Mouse (Mus musculus) frontal cortex, postnatal 10 days (tissue): Measurements from ENCODE around the gene Glmn.

ENCODE experiments used
- DNase-seq, 2 experiments: peaks; one replicate each; pipeline ENCODE4 v3.0.0; 2022; ENCODE audit warnings: low spot score in 2 of 2, mixed read lengths in 1 of 2

Gene Glmn

DNA sequence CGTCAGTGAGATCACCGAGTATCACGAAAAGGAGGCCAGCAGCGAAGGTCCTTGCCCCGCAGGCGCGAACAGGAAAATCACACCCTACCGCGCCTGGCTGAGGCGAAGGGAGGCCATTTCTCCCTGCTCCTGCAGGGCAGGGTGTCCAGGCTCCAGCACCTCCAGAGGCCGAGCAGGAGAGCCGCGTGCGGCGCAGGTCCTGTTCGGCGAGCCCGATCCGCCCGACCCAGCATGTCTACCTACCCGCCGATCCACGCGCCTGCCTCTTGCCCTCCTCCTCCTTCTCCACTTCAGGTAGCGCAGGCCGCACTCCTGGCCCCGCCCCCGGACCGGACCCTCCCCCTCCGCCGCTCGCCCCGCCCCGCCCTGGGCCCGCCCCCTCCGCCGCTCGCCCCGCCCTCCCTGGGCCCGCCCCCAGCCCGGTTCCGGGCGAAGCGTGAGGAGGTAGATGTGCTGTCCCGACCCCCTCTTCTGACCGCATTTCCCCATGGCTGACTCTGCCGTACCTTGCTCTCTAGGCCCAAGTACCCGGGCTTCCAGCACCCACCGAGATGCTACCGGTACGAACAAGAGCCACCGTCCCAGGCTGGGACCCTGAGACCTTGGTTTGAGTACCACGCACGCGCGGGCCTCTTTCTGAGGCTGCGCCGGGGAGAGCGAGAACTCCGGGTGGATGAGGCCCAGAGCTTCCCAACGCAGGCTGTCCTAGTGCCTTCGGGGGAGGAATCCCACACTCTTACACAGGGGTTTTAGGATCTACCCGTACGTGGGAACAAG lies at the start of gene Glmn, which contains the start of gene Rpap2:
Glmn (minus strand) TSS at position 588 of the 777 bp plus-strand sequence.
Rpap2 (plus strand) TSS at position 73 of the 777 bp plus-strand sequence.
- DNase-seq, result peak; percentile 68 to 82

DNA sequence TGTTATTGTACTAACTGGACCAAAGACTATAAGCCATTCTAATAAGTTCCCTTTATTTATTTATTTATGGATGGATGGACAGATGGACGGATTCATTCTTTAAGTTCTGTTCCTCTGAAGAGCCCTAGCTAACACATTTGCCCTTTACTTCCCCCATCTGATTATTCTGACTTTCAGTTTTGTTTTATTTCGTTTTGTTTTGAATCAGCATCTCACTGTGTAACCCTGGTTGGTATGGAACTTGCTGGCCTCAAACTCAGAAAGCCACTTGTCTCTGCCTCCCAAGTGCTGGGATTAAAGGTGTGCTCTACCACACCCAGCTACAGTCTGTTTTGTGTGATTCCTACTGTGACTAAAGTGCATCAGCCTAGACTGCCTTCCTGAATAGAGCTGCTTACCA lies 48.2 kb upstream of the Glmn start:
- no peak for DNase-seq

DNA sequence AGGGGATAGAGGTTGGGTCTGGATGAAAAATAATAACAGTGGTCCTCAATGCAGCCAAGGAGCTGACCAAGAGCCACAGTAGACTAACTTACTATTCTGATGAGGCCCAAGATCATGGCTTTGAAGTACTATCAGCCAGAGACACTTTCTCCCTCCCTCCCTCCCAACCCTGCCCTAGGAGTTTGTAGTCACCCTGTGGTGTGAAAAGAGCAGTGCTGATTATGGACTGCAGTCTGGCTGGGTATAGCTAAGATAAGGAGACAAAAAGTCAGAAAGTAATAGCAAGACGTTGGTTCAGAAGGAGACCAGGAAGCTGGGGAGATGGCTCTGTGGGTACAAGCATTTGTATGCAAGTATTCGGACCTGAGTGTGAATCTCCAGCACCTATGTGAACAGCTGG lies 46.9 kb upstream of the Glmn start:
- no peak for DNase-seq

DNA sequence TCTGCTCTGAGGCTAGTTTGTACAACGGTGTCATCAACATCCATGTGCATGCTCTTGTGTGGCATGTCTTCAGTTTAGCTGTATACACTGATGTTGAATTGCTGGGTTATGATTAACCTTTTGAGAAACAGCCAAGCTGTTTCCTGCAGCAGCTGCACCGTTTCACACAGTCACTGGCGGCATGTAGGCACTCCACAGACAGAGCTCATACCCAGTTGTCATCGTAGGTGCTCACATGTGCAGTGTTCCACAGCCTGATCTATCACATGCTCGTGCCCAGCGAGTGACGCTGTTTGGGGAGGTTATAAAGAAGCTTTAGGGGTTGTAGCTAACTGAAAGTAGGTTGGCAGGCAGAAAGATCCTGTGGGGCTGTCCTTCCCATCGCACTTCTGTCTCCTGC lies 40.7 kb upstream of the Glmn start:
- DNase-seq, result no peak

DNA sequence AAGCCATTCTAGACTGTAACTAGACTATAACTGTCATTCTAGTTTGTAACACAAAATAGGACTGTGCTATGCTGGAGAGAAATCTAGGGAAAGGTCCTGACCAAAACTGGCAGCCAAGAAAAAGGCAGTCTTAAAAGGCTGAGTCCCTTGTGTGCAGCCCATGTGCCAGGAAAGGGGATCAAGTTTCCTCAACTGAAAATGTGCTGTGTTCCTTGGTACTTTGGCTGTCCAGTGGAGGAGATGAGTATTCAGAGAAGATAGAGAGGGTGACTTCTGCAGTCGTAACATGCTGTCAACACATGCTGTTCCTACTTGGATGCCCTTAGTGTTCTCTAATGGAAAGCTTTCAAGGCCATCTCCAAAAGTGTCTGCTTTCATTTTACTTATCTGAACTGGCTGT lies 39.4 kb upstream of the Glmn start:
- no peak for DNase-seq

DNA sequence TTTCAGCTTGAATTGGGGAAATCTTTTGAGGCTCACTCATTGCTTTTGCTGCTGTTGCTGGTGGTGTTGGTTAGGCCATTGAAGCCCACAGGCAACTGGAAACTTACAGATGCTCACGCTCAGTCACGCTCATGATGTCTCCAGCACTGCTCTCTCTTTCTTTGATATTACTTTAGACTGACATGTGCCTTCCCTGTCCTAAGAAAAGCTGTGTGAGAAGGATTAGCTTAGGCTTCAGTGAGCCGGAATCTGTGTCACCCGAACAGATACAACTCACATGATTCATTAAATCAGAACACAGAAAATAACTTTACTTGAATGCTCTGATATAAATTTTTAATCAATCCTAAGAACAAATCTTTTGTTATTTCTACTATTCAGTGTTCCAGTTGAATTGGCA lies 36.0 kb upstream of the Glmn start:
- no peak for DNase-seq

DNA sequence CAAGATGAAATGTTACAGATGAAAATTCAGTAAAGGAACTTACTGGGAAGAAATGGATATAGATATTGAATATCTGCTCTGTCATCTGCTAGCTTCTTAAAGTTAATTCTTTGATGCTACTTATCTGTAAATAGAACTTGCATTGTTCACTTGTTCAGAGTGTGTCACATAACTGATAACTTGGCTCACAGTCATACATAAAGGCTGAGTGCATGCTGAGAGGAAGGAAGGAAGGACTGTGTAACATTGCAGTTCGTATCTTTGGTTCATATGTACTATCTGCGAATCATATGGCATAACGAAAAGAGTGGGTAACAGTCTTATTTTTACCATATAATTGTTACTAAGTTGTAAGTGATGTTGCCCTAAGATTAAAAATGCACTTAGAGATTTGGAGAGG lies 23.6 kb upstream of the Glmn start:
- no peak for DNase-seq

DNA sequence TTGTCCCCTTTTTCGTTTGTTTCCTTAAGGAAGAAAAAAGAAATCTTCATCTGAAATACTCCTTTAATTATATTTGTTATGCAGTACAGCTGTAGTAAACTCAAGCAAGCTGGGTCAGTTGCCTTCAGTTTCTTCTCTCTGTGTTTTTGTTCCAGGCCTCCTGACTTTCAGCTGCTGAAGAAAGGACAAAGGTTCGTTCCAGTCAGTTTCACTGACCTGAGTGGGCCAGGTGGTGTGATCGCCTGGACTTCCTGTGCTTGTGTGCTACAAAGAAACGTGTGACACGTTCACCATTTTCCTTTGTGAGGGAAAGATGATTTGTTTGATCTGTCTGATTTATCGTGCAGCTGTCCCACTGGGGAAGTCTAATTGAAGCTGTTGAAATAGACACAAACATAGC lies 20.3 kb upstream of the Glmn start:
- no peak for DNase-seq

DNA sequence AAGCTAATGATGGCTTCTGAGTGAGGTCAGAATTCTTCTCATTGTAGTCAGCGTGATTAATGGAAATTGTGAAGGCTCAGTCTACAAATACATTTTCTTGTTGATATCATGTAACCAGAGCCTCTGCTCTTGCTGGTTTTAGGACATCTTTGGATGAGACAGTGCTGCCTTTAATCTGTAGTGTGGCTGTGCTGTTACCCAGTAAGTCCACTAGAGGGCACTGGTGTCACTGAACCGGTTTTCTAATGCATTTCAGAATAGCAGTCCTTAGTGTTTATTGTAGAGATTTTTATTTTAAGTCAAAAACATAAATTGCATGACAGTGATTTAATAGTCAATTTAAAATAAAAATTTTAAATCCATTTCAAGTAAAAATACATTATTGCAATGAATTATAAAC lies 13.5 kb upstream of the Glmn start:
- peak; percentile 45 to 56 for DNase-seq

DNA sequence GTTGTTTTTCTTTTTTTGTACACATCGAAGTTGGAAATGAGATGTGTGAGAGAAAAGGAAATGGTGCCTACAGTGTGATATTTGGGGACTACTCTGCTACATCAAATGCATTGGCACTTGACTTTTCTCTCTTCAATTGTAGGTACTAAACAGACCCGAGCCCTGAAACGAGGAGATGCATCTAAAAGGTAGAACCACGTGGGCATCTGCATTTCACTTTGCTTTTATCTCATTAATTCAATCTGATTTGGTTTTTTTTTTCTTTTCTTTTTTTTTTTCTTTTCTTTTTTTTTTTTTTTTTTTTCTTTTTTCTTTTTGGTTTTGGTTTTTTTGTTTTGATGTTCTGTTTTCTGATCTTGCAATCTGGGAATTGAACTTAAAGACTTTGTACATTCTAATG lies 692 bp upstream of the Glmn start:
- DNase-seq, result no peak

DNA sequence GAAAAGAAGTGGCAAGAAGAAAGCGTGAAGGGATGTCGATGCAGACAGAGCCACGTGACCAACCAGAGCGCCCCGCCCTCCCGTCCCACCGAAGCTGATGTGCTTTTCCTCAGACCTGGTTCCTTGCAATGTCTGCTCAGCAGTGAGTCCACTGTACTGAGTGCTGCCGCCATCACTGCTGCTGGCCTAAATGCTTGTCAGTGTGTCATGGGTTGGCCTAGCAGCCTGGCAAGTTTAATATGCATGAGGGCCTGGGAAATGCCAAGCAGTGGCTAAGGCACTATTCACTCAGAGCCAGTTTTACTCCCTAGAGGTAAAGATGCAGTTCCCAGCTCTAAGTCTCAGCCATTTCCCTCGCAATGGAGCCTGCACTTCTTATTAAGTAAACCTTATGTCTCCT lies 28.5 kb downstream of the Glmn start:
- DNase-seq, result peak in 1 of 2 experiments; percentile 13

DNA sequence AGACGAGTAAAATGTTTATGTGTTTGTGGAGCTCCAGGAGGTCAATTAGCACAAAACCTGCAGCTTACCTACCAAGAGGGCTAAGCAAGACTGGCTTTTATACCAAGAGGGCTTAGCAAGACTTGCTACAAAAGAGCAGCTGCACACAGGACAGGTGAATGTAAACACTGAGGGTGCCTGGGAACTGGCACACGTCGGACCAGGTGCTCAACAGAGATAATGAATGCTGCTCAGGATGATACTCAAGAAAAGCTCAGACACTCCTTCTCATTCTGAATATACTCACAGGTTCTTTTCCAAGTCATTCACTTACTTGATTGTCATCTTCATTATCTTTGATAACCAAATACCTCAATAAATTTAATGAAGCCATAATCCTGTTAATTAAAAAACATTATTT lies 40.7 kb downstream of the Glmn start:
- DNase-seq, result no peak

DNA sequence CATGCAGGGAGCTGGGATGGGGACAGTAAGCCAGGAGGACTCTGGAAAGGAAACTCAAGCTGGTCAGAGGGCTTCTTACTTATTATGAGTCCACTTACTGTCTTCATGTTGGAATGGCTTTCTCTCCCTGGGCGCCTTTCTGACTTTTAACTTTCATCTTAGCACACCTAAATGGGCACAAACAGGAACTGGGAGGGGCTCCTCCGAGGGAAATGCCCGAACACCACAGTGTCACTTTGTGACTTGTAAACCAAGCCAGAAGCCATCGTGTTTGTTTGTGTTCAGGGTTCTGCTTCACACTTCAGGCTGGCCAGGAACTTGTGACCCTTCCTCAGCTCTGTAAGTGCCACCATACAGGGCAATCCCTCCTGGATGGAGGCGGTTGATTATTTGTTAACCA lies 43.4 kb downstream of the Glmn start:
- no peak for DNase-seq

DNA sequence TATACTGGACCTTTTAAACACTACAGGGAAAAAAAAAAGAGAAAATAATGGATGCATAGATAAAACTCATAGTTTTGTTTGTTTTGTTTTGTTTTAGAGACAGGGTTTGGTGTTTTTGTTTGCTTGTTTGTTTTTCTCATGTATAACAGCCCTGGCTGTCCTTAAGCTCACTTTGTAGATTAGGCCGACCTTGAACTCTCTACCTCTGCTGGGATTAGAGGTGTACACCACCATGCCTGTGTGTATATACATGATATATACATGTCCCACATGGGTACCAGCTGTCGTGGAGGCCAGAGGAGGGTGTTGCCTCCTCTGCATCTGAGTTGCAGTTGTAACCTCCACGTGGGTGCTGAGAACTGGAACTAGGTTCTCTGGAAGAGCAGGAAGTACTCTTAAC lies 49.2 kb downstream of the Glmn start:
- no peak for DNase-seq

DNA sequence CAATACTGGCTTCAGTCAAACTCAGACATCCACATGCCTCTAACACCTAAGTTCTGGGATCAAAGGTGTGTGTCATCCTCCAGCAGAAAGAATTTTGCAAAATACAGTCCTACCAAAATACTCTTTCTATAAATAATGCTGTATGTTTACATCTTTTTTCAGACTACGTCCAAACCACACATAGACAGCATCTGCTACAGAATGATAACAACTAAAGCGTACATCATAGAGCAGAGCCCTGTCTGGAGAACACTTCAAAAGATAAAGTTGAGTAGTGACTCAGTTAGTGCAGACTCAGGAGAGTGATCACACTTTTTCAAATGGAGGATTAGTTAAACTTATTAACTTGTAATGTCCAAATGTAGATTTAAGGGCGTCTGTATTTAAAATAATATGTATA lies 49.7 kb downstream of the Glmn start:
- DNase-seq, result no peak

DNA sequence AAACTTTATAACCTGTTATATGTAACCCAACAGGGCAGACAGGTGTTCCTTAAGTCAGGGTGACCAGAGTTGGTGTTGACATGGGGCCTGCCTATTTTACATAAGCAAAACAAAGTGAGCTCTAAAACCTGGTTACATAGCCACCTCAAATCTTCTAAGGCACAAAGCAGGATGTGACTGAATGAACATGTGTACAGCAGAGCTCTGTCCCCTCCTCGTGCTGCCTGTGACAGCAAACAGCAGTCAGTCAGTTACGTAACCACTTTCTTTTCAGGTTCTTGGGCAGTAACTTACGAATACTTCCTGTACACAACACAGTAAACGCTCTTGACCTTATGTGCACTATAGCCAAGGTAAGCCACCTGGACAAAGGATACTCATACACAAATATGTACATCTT lies 51.8 kb downstream of the Glmn start:
- DNase-seq, result no peak

DNA sequence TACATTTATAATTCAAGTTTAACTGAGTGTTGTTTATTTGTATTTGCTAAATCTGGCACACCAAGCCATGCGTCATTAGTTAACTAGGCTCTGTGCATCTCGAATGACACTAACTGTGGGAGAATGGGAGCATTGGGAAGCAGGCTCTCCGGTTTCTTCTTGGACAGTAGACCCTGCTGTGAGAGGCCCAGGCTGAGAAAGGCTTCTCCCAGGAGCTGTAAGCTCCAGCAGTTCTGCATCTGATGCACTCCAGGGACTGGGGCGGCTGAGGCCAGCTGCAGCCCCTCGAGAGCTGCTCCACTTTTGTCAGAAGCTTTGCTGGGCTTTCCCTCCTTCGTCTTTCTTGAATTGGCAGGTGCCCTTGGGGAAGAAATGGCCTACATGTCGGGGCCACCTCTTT lies 56.0 kb downstream of the Glmn start:
- DNase-seq, result no peak

DNA sequence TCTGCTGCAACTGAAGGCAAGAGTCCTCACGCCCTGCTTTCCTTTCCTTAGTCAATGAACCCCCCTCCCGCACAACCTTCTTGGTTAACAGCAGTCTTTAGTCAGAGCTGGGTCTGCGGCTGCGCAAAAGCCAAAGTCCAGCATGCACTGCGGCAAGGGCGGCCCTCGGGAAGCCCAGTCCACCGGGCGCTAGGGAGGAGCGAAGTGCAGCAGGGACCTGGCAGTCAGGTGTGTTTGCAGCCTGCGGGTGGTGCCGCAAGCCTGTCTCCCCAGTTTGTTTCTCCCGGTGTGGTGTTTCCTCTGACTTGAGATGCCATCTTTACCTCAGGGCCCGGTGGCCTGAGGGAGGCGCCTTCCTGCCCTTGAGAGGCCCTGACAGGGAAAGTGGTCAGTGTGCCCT lies 63.1 kb downstream of the Glmn start, which contains the start of gene 1700028K03Rik:
1700028K03Rik (plus strand) TSS at position 129 of the 400 bp plus-strand sequence.
- DNase-seq, result no peak

DNA sequence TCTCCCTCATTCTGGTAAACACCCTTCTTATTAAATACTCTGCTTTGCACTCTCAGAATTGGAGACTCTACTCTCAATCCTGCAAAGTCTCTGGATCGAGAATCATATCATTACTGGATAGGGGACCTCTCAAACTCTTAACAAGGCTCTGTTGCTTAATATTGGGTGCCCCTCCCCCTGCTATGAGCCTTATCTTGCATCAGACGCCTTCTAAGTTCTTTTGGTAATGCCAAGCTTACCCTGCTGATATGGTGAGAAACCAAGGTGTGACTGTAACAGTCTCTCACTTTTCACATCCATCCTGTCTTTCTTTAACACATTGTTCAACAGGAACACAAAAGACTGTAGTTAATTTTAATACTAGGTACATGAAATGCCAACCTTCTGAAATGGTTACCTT lies 64.1 kb downstream of the Glmn start:
- no peak for DNase-seq

DNA sequence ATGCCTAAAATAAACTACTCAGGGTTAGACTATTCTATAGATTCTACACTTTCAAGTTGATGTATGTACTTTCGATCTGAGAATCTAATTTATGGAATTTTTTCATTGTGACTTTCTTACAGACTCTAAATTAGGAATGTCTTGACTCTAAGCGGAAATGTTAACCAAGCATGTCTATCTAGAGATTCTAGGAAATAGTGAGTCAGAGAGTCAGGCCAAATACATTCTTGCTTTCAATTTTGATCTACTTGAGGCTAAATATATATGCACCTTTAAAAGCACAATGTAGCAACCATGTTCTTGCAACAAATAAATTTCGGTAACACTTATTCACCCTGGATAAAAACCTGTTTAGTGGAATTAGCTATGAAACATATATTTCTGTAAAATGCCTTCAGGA lies 68.8 kb downstream of the Glmn start:
- no peak for DNase-seq

DNA sequence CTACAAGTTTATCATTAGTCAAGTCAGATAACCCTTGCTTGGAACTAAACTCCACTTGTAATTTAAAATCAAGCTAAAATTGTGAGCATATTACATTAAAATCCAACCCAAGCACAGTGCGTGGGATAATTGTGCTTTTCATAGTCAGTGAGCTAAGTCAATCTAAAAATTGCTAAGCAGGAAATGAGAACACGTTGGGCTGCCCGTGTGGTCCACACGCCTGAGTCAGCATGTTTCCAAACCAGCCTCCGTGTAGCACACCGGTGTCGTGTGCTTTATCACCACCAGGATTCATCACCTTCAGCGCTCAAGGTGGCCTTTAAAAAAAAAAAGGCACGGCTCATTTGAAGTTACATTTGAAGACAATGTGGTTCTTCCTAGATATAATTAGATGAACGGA lies 73.4 kb downstream of the Glmn start:
- DNase-seq, result no peak

DNA sequence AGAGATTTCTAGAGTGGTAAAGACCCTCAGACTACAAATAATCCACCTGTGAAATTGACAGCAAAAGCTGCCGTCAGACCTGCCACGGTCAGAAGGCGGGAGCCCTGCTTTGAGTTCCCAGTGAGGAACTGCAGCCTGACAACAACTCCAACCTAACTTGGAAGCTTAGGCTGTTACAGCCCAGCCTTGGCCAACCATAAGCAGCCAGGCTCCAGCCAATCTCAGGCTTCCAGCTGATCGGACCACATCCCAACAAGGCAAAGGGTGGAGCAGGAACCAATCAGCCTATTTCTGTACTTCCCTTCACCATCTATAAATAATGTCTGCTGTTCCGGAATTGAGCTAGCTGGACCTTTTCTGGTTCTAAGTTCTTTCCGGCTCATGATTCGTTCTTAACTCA lies 75.8 kb downstream of the Glmn start:
- peak in 1 of 2 experiments; percentile 24 for DNase-seq

DNA sequence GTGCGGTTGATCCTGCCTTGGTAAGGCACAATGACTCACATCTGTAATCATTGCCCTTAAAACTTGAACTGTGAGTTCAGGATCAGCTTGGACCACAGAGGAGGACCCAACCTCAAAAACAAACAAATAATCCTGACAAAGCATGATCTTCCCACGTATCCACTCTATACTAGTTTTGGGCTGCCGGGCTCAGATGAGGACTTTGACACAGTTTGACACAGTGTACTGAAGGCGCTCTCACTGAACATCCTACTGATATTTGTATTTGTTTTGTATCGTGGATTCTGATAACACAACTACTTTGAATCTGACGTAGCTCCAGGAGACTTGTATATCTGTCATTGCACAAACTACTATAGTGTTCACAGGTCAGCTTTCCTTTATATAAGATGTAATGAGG lies 76.3 kb downstream of the Glmn start:
- no peak for DNase-seq

DNA sequence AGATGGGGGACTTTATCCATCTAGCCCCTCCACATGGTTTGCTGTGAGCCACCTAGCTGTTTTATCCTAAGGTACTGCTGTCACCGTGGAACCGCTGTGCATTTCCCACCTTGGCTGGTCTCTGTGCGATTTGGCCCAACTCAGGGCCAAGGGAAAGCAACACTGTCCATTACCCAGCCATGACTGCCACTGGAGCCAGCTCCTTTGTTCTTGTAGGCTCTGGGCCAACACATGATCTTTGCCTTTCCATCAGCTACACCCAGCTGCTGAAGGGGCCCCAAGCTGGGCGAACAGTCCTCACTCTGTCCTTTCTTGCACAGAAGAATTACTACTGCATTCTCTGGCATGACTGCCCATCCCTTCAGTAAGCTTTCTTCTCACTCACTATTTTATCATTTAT lies 79.1 kb downstream of the Glmn start:
- DNase-seq, result no peak
